Mouse (Mus musculus) fibroblast of lung, adult 2 months (primary cell): ENCODE results near the gene Osbpl10.
A peak's percentile ranks its signal among the peaks of the same experiment; 100 is the strongest.
"Not testable (repeated sequence)": the region's sequence is repeated elsewhere in the genome, so short reads cannot be mapped to it uniquely, and the experiment has no call there.

ENCODE experiments used
- DNase-seq: peaks from one replicate; pipeline ENCODE4 v3.0.0-alpha.2; 2011; ENCODE audit warnings: low read depth

Osbpl10 gene

GRCm38 (mm10) chr9:114978281-114979111 lies at the start of gene Osbpl10:
Osbpl10 (plus strand) TSS chr9:114978569.
- peak; percentile 40 for DNase-seq

GRCm38 (mm10) chr9:114930464-114931090 lies 47.8 kb upstream of the Osbpl10 start:
- peak; percentile 89 for DNase-seq

GRCm38 (mm10) chr9:114932607-114933006 lies 45.8 kb upstream of the Osbpl10 start:
- no peak for DNase-seq

- DNase-seq = no peak
These were observed 45.2 kb upstream of the Osbpl10 start for GRCm38 (mm10) chr9:114933037-114933722.

GRCm38 (mm10) chr9:114933723-114934171 lies 44.6 kb upstream of the Osbpl10 start, which contains the start of gene Gpd1l:
Gpd1l (minus strand) TSS chr9:114933987.
- DNase-seq = peak; percentile 82

GRCm38 (mm10) chr9:114934231-114934630 lies 44.1 kb upstream of the Osbpl10 start:
- DNase-seq = no peak

- no peak for DNase-seq
These were observed 43.0 kb upstream of the Osbpl10 start for GRCm38 (mm10) chr9:114935321-114935720.

- DNase-seq = no peak
These were observed 41.7 kb upstream of the Osbpl10 start for GRCm38 (mm10) chr9:114936687-114937086.

- no peak for DNase-seq
These were observed 33.7 kb upstream of the Osbpl10 start for GRCm38 (mm10) chr9:114944642-114945041.

GRCm38 (mm10) chr9:114945576-114945975 lies 32.8 kb upstream of the Osbpl10 start:
- no peak for DNase-seq

GRCm38 (mm10) chr9:114948395-114948794 lies 30.0 kb upstream of the Osbpl10 start:
- peak; percentile 81 for DNase-seq

GRCm38 (mm10) chr9:114952866-114953265 lies 25.5 kb upstream of the Osbpl10 start:
- DNase-seq = no peak

- DNase-seq = no peak
These were observed 23.0 kb upstream of the Osbpl10 start for GRCm38 (mm10) chr9:114955340-114955739.

GRCm38 (mm10) chr9:114956945-114957344 lies 21.4 kb upstream of the Osbpl10 start:
- DNase-seq = no peak

- no peak for DNase-seq
These were observed 18.2 kb upstream of the Osbpl10 start for GRCm38 (mm10) chr9:114960043-114960789.

- no peak for DNase-seq
These were observed 17.5 kb upstream of the Osbpl10 start for GRCm38 (mm10) chr9:114960844-114961243.

- DNase-seq = no peak
These were observed 14.3 kb upstream of the Osbpl10 start for GRCm38 (mm10) chr9:114964093-114964492.

- DNase-seq = not testable (repeated sequence)
These were observed 12.1 kb upstream of the Osbpl10 start for GRCm38 (mm10) chr9:114966286-114966685.

- DNase-seq = no peak
These were observed 698 bp upstream of the Osbpl10 start for GRCm38 (mm10) chr9:114977461-114978280.

GRCm38 (mm10) chr9:114979969-114980368 lies 1.6 kb downstream of the Osbpl10 start:
- no peak for DNase-seq
